Mouse (Mus musculus) spleen, postnatal 36 days (tissue): ENCODE data around the gene Pon1.

Source experiments
- DNase-seq, 2 experiments: peaks; one replicate each; pipeline ENCODE4 v3.0.0; 2022; ENCODE audit warnings: low spot score in 2 of 2, mixed read lengths in 1 of 2

Gene Pon1

DNA sequence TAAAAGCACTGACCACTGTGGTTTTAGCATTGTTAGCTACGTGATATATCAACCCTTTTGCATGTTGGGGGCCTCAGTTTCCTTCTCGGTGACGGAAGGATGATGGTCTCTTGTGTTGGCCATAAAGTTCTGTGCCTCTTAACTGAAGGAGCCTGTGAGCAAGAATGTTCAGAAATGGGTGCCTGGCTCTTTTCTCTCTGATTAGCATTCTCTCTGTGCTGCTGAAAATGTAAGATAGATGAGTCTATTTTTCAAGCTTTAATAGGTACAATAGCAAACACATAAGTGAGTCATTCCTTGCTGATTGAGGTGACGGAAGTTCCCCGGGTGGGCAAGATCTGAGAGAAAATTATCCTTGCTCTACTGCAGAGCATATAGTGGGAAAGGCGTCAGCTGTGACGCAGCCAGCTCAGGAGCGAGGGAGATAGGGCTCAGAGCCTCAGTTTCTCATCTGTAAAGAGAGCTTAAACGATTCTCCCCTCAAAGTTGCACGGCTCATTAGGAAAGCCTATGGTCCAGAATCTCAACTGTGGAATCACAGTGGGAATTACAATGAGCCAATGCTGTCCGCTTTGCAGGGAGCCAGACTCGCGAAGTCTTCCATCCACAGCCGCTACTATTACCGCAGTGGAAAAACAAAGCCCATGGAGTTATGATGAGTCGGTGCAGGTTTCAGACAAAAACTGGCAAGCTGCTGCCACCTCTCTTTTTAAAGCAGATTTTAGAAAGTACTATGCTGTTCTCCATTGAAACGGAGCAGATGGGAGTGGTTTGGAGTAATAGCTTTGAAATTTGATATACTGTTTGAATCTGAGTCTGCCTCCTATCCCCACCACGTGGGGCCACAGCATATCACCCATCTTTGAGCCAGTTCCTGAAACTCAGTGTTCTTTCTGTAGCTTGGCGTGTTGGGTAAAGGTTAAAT, 15.5 kb downstream of the Pon1 start:
- DNase-seq: no peak

DNA sequence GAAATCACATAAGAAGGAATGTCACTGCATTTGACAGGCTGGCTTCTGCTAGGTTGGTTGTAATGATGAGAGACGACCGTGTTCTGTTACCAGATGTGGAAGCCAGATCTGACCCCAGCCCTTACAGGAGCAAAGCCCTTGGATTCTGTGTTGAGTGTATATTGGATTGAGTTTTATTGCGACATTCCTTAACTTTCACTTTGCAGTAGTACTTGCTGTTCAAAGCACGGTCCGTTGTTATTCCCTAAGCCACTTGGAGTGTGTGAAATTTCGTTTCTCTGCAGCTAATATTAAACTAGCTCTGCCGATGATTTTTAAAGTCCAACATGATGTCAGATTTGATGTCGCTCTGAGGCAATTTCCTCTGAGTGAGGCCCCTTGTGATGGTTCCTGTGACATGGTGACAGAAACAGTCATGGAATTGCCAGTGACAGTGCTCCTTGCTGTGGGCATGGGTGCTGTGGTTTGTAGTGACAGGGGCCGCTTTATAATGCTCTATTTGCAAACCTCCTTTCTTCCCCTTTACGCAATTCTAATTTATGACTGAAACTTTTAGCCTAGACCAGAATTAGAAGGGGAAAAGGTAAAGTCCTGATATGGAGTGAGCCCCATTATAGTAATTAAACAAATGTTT, 19.4 kb downstream of the Pon1 start:
- no peak for DNase-seq

DNA sequence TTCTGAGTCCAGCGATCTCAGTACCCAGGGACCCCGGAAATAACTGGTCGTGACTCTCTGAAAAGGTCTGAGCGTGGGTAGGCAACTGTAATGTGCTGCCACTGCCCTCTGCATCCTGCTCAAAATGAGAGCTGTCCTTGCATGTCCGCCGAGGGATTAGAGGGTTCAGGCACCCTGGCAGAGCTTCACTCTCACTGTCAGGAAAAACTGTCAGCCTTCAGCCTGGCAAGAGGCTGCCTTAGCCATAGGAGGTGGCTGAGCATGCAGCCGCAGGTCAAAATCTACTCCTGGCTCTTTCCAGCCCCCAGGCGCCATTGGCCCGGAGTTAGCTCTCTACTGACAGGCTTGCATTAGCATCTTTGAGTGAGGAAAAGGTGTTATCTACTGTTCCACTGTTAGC, 21.2 kb downstream of the Pon1 start:
- DNase-seq: no peak

DNA sequence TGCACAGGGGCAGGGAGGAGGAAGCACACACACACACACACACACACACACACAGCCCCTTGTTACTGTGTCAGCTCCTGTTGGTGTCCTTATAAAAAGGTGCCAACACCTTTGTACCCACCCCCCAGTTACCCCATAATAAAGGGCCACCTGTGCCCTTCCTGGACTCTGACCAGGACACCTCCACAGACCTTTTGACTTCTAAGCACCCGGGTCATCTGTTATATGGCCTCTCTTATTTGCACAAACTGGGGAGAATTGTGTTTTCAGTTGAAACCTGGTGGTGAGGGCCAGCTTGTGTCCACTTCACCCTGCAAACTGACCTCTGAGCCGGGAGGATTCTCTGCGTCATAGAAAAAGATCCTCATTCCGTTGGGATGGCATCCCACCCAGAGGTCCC, 22.3 kb downstream of the Pon1 start:
- no peak for DNase-seq

DNA sequence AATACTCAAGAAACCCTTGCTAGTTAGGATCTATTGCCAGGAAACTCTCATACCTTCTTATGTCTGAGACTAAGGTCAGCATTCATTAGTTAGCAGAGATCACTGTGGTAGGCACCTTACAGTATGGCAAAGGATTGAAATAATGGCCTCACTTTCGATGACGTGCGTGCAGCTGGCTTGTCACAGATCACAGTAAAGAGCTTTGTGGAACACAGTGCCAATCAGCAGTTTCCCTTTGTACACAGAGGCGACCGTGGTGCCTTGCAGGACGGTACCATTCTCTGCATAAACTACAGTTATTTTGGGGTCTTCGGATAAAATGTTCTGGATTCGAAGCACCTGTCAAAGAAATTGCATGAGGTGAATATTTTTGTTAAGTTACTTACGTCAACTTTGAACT, 25.6 kb downstream of the Pon1 start:
- DNase-seq: no peak

DNA sequence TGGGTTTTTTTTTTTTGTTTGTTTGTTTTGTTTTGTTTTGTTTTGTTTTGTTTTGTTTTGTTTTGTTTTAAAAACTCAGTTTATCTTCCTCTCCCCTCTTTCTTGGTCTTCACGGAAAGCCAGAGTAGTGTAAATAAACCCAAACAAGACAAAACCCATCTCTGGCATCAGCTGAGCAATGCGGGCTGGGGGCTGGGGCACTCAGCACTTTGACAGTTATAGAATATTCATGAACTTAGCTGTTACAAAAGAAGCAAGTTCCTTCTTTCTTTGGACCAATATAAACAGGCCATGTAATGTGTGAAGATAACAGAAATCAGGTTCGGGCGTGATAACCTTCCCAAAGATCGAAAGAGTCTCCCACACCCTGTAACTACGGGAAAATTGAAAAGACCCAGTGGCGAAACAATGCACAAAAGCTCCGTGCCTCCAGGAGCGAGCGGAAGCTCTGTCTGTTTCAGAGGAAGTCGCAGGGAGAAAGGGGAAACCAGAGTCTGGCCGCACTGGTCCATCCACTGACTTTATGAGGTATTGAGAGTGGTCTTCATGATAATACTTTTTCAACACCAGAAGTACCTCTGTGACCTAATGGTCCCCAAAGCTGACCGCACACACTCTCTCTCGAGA, 26.6 kb downstream of the Pon1 start:
- no peak for DNase-seq

DNA sequence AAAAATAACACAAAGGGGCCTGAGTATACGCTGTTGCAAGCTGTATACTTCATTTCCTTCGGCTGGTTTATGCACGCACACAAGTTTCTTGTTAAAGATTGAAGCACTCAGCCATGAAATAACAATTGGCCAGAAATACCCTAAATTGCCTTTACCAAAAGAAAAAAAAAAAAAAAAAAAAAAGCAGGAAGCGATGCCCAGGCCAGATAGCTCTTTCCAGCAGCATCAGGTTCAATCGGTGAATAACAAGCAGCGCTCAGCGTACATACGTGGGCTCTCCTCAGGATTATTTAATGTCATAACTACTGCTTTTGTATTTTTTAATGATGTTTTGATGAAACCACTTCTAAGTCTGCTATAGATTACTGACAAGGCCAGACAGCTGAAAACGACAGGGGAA, 28.9 kb downstream of the Pon1 start:
- DNase-seq: no peak

DNA sequence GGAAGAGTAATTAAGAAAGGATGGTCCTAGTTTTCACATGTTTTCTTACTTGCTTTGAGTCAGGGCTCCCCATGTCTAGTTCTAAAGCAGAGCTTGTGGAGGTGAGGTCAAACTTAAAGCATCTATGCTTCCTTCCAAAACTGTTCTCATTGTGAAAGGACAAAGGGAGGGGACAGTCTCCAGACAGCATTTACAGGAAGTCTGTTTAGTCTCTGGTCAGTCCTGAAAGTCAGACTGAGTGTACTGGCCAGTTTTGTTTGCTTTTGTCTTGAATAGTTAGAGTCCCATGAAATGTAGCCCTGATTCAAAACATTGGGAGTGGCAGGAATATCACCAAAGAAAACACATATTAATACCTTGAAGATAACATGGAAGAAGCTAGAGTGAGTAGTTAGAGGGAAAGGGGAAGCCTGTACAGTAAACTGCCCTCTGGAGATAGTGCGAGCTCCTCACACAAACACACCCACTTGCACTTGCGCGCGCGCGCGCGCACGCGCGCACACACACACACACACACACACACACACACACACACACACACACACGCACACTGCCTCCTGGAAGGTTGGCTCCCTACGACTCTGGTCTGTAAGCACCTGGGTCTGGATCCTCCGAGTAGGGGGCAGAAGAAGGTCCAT, 30.1 kb downstream of the Pon1 start:
- DNase-seq: no peak

DNA sequence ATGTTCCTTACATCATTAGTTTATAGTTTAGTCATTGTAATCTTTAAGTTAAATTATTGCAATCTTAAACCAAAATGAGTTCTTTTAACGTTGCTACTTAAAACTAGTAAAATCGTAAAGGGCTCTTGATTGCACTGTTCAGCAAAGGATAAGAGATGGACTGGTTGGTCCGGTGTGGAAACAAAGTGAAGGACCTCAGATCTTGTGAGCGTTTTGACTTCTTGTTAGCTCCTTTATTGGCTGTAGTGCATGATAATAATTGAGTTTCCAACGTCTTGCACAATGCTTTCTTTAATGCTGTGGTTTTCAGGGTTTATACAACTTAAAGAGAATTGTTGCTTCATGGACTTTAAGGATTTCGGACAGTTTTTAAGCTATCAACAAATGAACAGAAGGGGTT, 31.7 kb downstream of the Pon1 start:
- DNase-seq: no peak

DNA sequence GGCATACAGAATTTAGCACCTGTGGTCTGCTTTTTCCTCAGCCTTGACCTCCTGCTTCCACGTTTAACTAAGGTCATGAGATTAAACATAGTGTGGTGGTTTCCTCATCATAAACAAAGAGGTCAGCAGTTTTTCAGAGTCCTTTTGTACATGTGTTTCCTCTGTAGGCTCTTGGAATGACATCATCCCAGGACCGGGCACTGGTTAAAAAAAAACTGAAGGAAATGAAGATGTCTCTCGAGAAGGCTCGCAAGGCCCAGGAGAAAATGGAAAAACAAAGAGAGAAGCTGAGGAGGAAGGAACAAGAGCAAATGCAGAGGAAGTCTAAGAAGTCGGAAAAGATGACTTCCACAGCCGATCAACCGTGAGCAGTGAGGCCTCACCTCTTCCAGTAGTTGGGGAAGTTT, 34.4 kb downstream of the Pon1 start:
- no peak for DNase-seq

DNA sequence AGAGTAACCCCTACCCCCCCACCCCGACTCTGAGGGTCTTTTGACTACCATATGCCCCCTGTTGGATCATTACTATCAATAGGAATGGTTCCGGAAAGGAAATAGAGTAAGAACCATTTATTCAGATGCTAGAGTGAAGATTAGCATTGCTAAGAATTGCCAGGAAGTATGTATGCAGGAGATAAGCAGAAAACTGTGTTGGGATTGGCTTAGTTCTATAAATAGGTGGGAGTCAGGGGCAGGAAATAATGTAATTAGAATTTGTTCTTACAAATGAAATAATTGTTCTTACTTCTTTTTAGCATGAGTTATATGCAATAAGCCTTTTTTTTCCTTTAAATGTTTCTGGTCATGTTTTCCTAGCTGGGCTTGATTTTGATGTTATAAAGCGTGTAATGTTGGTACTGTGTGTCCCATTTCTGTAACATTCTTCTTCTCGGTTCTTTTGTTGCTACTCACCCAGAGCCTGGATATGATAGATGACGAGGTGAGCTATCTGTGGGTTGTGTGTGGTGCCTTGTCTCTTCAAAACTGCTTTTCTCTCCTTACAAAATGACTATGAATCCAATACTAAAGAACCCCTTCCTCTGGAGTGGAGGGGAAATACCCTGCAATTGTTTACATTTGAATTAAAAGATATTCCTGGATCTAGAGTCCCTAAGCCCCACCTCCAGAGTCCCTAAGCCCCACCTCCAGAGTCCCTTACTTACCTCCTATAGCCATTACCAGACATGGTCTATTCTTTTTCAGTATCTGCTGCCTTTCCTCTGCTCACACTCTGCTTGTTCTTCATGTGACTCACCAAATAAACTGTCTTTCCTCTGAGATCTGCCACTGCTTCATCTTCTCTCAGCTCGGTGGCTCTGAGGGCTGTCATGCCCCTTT, 37.0 kb downstream of the Pon1 start:
- no peak for DNase-seq

DNA sequence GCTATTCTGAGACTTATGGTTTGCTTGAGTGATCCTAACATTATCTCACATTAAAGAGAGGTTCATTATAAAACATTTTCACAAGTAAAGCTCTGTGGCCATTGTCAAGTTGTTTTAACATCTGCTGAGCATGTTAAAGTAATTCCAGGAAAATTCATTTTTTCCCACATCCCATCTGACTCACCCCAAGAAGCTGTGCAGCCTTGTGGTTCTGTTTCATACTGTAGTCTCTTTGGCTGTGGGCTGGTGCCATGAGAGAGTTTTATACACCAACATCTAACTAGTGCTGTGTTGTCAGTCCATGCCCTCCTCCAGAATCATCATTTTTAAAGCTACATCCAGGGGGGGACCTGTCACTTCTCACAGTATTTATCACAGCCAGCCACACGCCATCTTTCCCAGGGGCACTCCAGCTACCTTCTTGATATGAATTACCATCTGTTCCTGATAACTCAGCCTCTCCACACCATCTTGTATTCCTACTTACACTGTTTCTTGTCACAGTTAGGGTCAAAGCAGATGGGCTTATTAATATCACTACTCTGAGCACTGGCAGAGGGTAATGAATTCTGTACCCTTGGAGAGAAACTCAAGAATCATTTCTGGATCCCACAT, 38.3 kb downstream of the Pon1 start:
- DNase-seq: peak; percentile 17 to 49

DNA sequence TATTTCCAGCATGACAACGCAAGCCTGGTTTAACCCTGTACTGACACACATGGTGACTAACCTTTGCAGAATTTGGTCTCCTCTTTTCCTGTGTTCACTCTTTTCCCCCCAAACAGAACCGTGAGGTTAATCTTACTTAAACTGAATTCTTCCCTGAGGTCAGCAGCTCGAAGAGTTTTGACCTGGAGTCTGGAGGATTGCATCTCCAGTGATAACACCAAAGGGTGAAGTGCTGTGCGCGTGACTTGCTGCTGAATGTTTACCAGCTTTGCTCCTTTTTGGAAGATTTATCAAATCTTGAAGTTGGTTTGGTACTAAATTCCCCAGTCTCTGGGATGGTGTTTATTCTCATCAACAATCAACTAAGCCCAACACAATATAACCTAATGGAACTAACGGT, 39.0 kb downstream of the Pon1 start:
- DNase-seq: no peak

DNA sequence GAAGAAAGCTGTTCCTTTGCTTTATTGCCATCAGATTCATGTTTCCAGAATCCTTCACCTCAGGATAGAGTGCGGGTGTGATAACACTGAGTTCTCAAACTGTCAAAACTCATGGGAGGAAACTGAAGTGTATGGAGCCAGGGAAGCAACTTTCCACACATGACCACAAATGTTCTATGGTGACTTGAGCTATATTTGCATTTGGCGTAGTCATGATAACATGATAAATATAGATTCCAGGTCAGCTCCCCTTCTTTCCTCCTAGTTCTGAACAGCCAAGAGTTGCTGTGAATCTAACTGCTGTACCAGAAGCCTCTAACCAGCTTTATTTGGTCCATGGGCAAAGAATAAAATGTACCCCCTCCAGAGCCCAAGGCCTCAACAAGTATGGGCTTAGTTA, 41.6 kb downstream of the Pon1 start:
- DNase-seq: no peak

DNA sequence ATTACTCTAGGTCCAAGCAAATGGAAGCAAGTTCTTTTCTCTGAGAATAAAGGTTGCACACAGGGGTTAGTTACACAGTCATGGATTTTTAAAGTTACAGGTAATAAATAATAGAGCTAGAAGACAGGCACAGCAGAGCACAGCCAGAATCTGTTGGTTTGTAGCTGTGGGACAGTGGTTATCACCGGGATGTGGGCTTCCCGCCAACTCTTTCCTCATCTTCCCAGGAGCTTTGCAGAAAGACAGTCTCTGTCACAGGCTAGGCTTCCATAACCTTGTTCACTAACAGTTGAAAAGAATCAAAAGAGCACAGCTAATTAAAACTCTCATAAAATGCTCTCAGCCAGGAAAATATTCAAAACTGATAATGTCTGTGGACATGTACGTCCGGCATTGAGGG, 42.6 kb downstream of the Pon1 start:
- DNase-seq: no peak

DNA sequence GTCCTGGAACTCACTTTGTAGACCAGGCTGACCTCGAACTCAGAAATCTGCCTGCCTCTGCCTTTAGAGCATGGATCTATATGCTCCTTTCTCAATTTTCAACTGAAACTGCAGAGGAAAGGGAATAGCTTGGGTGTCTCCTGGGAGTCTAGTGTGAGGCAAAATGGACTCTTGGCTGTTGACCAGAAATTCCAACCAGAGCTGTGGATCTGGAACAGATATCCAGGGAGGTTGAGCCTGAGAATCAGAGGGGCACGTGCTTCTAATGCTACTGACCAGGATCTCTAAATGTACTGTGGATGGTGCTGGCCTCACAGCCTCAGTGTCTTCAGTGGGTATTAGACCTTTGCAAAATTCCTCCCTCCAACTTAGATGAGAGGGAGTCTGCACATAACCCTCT, 43.8 kb downstream of the Pon1 start:
- no peak for DNase-seq

DNA sequence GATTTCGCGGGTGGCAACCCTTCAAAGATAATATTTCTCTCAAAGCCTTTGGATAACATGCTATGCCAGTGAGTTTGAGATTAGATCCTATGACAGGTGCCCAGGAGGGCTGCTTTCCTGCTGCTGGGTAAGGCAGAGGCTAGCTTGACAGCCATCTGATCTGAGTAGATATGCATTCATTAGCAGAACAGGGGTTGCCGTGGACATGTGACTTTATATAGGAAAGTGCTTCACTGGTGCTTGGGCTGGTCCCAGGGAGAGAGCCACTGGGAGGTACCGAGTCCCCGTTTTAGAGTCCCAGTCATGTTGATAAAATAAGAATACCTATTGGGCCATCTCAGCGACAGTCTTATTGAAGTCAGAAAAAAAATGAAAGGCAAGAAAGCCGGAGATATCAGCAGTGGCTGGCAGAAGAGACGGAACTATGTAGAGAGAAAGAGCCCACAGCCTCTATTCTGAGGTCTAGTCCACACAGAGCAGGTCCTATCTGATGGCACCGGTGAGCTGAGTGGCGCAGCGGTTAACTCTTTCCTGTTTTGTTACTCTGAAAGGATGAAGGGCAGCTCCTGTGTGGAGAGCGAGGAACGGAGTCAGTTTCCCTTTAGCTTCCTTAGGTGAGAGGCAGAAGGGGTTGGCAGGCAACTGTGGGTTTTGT, 46.1 kb downstream of the Pon1 start:
- no peak for DNase-seq

DNA sequence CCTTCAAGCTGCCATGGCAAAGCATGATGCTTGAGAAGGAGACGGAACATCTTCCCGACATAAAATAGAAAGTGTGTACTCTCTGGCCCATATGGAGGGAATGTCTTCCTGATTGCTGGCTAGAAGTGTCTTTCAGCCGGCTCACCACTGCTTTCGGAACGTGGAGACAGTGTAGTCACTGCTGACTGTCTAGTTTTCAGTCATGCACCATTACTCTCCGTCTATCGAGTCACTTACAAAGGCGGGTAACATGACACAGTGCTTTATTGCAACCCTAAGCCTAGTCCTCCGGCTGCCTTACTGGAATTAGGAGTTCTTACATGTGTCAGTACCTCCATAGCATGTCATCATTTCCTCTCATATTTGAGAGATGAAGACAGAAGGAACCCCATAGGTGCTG, 54.1 kb downstream of the Pon1 start:
- DNase-seq: no peak

DNA sequence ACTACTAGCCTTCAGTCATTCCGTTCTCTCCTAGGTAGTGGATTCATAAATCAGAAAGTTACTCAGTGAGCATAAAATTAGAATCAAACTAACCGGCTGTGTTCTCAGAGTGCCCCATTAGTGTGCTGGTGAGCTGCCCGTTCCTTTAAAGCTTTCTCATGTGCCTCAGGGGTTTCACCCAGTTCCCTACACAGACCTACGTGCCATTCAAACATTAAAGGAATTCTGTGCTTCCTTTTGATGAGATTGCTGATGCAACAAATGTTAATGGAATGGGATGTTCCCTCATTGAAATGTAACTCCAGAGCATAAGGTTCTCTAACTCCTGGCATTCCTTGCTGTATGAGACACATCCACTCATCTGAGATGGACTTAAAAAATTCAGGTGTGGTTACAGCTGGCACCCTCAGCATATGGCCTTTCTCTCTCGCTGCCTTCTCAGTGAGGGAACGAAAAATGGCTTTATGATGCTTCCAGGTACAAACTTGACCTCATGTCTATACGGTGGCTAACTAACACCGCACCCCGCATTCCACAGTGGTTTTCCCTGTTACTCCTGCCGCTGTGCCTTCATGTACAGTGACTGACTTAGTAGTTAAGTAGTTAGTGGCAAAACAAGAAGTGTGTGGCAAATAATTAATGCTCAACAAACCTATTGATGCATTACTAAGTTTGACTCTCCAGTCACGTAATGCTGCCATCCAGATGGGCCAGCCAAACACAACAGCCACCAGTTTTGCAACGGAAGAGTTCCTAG, 54.7 kb downstream of the Pon1 start:
- DNase-seq: no peak

DNA sequence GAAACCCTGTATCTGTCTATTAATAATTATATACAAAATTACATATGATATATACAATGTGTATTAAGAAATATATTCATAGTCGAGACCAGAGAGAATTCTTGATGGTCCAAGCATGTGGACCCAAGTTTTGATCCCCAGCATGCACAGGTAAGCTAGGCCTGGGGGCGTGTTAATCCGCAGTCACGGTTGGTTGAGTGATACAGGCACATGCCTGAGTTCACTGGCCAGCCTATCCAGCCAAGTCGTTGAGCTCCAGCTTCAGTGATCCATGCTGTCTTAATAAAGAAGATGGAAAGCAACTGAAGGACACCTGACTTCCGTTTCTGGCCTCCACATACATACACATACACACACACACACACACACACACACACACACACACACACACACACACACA, 57.7 kb downstream of the Pon1 start:
- no peak for DNase-seq
